Mouse (Mus musculus) MEL (cell line): ENCODE measurements around the gene Smok2b. TPM values are rescaled to one million over a fixed set of nuclear protein-coding genes. Genes with fewer than 3 reads are reported as not detected.
"Not testable (repeated sequence)": the region's sequence is repeated elsewhere in the genome, so short reads cannot be mapped to it uniquely, and the experiment has no call there.

Experiments used
- DNase-seq: peaks from one replicate; pipeline ENCODE4 v3.0.0; 2011; ENCODE audit warnings: low read depth, low spot score
- H3K27ac ChIP-seq: 2 replicates; pipeline ENCODE4 v1.5.1; 2012; ENCODE audit warnings: low read depth, mild to moderate bottlenecking, control low read depth, low read length, moderate library complexity; ENCODE audit not compliant: control insufficient read depth
- H3K27me3 ChIP-seq, 2 experiments: fragments of 150-350 bp in 1 of 2; sonication (generic) in 1 of 2; 2 replicates each; pipeline ENCODE4 v1.6.1; 2012; ENCODE audit warnings: low read length in 2 of 2, mild to moderate bottlenecking in 2 of 2, improper control_type of control experiment in 1 of 2, moderate library complexity in 1 of 2; ENCODE audit not compliant: insufficient read depth in 2 of 2, control insufficient read depth in 1 of 2
- H3K36me3 ChIP-seq, 2 experiments: 2 replicates each; pipeline ENCODE4 v1.6.1; 2012 to 2014; ENCODE audit warnings: low read length in 2 of 2, improper control_type of control experiment in 1 of 2, inconsistent platforms in 1 of 2, mild to moderate bottlenecking in 1 of 2; ENCODE audit not compliant: insufficient read depth in 2 of 2, control insufficient read depth in 1 of 2
- H3K4me1 ChIP-seq, 2 experiments: fragments of 150-350 bp in 1 of 2; sonication (generic) in 1 of 2; 2 replicates each; pipeline ENCODE4 v1.6.1; 2012; ENCODE audit warnings: low read length in 2 of 2, improper control_type of control experiment in 1 of 2, mild to moderate bottlenecking in 1 of 2; ENCODE audit not compliant: insufficient read depth in 2 of 2, control insufficient read depth in 1 of 2
- H3K4me3 ChIP-seq, 2 experiments: fragments of 150-350 bp in 1 of 2; sonication (generic) in 1 of 2; 2 replicates each; pipeline ENCODE4 v1.5.1; 2012; ENCODE audit warnings: low read depth in 2 of 2, low read length in 2 of 2, mild to moderate bottlenecking in 2 of 2, moderate library complexity in 2 of 2, control low read depth in 1 of 2, improper control_type of control experiment in 1 of 2; ENCODE audit not compliant: control insufficient read depth in 1 of 2, insufficient read depth in 1 of 2
- H3K79me2 ChIP-seq: 2 replicates; pipeline ENCODE4 v1.6.1; 2012; ENCODE audit warnings: mild to moderate bottlenecking, low read length, moderate library complexity; ENCODE audit not compliant: control insufficient read depth, poor library complexity, insufficient read depth
- H3K9ac ChIP-seq: 2 replicates; pipeline ENCODE4 v1.6.1; 2012; ENCODE audit warnings: low read depth, mild to moderate bottlenecking, control low read depth, low read length, moderate library complexity; ENCODE audit not compliant: control insufficient read depth, poor library complexity, severe bottlenecking
- H3K9me3 ChIP-seq: fragments of 150-350 bp; sonication (generic); replicated peaks from 2 replicates; pipeline ENCODE4 v1.6.1; 2012; ENCODE audit warnings: mild to moderate bottlenecking, low read length, improper control_type of control experiment, moderate library complexity; ENCODE audit not compliant: insufficient read depth
- EP300 ChIP-seq, 2 experiments: IDR thresholded peaks; 2 replicates each; pipeline ENCODE4 v1.6.1; 2011; ENCODE audit warnings: improper control_type of control experiment in 2 of 2, low read length in 2 of 2, low read depth in 1 of 2, mild to moderate bottlenecking in 1 of 2
- GABPA ChIP-seq: IDR thresholded peaks from 2 replicates; pipeline ENCODE4 v1.6.1; 2012; ENCODE audit warnings: low read depth, mild to moderate bottlenecking, inconsistent platforms, low read length, improper control_type of control experiment, moderate library complexity
- GATA1 ChIP-seq: IDR thresholded peaks from 2 replicates; pipeline ENCODE4 v1.6.1; 2011; ENCODE audit warnings: low read depth, low read length, improper control_type of control experiment
- HCFC1 ChIP-seq: IDR thresholded peaks from 2 replicates; pipeline ENCODE4 v1.6.1; 2012; ENCODE audit warnings: low read depth, mild to moderate bottlenecking, inconsistent platforms, low read length, improper control_type of control experiment, moderate library complexity
- MAFK ChIP-seq: IDR thresholded peaks from 2 replicates; pipeline ENCODE4 v1.6.1; 2011; ENCODE audit warnings: low read depth, mild to moderate bottlenecking, low read length, improper control_type of control experiment, borderline replicate concordance
- MEF2A ChIP-seq: IDR thresholded peaks from 2 replicates; pipeline ENCODE4 v1.6.1; 2014; ENCODE audit warnings: low read depth, mild to moderate bottlenecking, inconsistent platforms, low read length, improper control_type of control experiment; ENCODE audit not compliant: poor library complexity, insufficient replicate concordance, severe bottlenecking; ENCODE audit errors: extremely low read depth
- MYB ChIP-seq: IDR thresholded peaks from 2 replicates; pipeline ENCODE4 v1.6.1; 2011; ENCODE audit warnings: mild to moderate bottlenecking, low read depth, low read length, improper control_type of control experiment
- MYC ChIP-seq: IDR thresholded peaks from 2 replicates; pipeline ENCODE4 v1.6.1; 2011; ENCODE audit warnings: low read depth, mild to moderate bottlenecking, low read length, improper control_type of control experiment, moderate library complexity
- NELFE ChIP-seq: IDR thresholded peaks from 2 replicates; pipeline ENCODE4 v1.6.1; 2011; ENCODE audit warnings: low read depth, low read length, improper control_type of control experiment
- POLR2A ChIP-seq, 2 experiments: IDR thresholded peaks; 2 replicates each; pipeline ENCODE4 v1.6.1; 2011 to 2012; ENCODE audit warnings: low read length in 2 of 2, mild to moderate bottlenecking in 2 of 2, control low read depth in 1 of 2, improper control_type of control experiment in 1 of 2, low read depth in 1 of 2, moderate library complexity in 1 of 2; ENCODE audit not compliant: control insufficient read depth in 1 of 2, insufficient read depth in 1 of 2, poor library complexity in 1 of 2
- POLR2AphosphoS2 ChIP-seq: IDR thresholded peaks from 2 replicates; pipeline ENCODE4 v1.6.1; 2011; ENCODE audit warnings: low read length, improper control_type of control experiment
- RAD21 ChIP-seq: IDR thresholded peaks from 2 replicates; pipeline ENCODE4 v1.6.1; 2011; ENCODE audit warnings: mild to moderate bottlenecking, low read depth, low read length, improper control_type of control experiment
- SMC3 ChIP-seq: IDR thresholded peaks from 2 replicates; pipeline ENCODE4 v1.6.1; 2011; ENCODE audit warnings: low read depth, low read length, improper control_type of control experiment
- USF1 ChIP-seq: IDR thresholded peaks from 2 replicates; pipeline ENCODE4 v1.6.1; 2014; ENCODE audit warnings: low read depth, mild to moderate bottlenecking, inconsistent platforms, low read length, improper control_type of control experiment, moderate library complexity
- ZC3H11A ChIP-seq: IDR thresholded peaks from 2 replicates; pipeline ENCODE4 v1.6.1; 2012; ENCODE audit warnings: low read depth, mild to moderate bottlenecking, inconsistent platforms, low read length, improper control_type of control experiment
- ZNF384 ChIP-seq: IDR thresholded peaks from 2 replicates; pipeline ENCODE4 v1.6.1; 2012; ENCODE audit warnings: low read depth, mild to moderate bottlenecking, inconsistent platforms, low read length, improper control_type of control experiment
- polyA plus RNA-seq, 2 experiments: library from polyadenylated mRNA; stranded (reverse) in 1 of 2; unstranded in 1 of 2; fragments of >175 nt in 1 of 2; fragments of >200 nt in 1 of 2; gene quantifications; 2 replicates each; pipeline versions ENCODE4 v1.2.1 to v1.2.4; 2012; ENCODE audit warnings: low replicate concordance in 2 of 2, low read depth in 1 of 2; ENCODE audit not compliant: insufficient read length in 2 of 2, insufficient read depth in 1 of 2, missing spikeins in 1 of 2
- total RNA-seq: library from RNA; depleted of rRNA; stranded (reverse); fragments of 300-350 nt; gene quantifications from 2 replicates; pipeline ENCODE4 v1.2.3, GENCODE M21; 2012

The Smok2b gene
- total and polyA plus RNA-seq, 3 experiments: not detected

- H3K9me3 ChIP-seq: no peaks in the 10 kb centered on the region
- H3K4me1 ChIP-seq: no peaks in the 10 kb centered on the region
- TF ChIP-seq POLR2A (IDR thresholded peaks at IDR 0.05; ENCODE audit: control insufficient read depth in 1 of 2, insufficient read depth in 1 of 2, low read depth in 1 of 2, low read length in 2 of 2, poor library complexity in 1 of 2) (no peak), ZC3H11A (no peak), GABPA (no peak), MYC (no peak), USF1 (no peak), POLR2AphosphoS2 (no peak), ZNF384 (no peak), HCFC1 (no peak), RAD21 (no peak), MAFK (no peak), NELFE (no peak), MEF2A (no peak), SMC3 (no peak), GATA1 (no peak), EP300 (IDR thresholded peaks at IDR 0.05; ENCODE audit: low read depth in 1 of 2, low read length in 2 of 2) (no peak), MYB (no peak)
- no peaks in the 10 kb centered on the region for H3K27me3 ChIP-seq
- H3K27ac ChIP-seq: no peak overlapping the region
- H3K36me3 ChIP-seq: no peaks in the 10 kb centered on the region
- H3K4me3 ChIP-seq: no peak overlapping the region
- H3K9ac ChIP-seq: no peak overlapping the region
- DNase-seq: no peak
- no peaks in the 10 kb centered on the region for H3K79me2 ChIP-seq
Measured at GRCm38 (mm10) chr17:13206491-13206890, 23.6 kb upstream of the Smok2b start.

- not testable (repeated sequence) for H3K79me2 ChIP-seq, H3K4me3 ChIP-seq, H3K9me3 ChIP-seq, H3K36me3 ChIP-seq, DNase-seq, H3K27me3 ChIP-seq, H3K4me1 ChIP-seq, H3K27ac ChIP-seq, H3K9ac ChIP-seq
Measured at GRCm38 (mm10) chr17:13208460-13208859, 21.6 kb upstream of the Smok2b start.
